Mouse (Mus musculus): ENCODE measurements around the gene Cdr2l.

- TF ChIP-seq CTCF (IDR thresholded peaks at IDR 0.05; ENCODE audit: low read depth, low read length) (no peak), GATA1 (IDR thresholded peaks at IDR 0.05; ENCODE audit: borderline replicate concordance, low read length) (no peak), TAL1 (conservative IDR thresholded peaks at IDR 0.05; ENCODE audit: low read depth, low read length) (no peak), POLR2AphosphoS5 (IDR thresholded peaks at IDR 0.05; ENCODE audit: insufficient replicate concordance, low read depth, low read length) (no peak), GATA2 (IDR thresholded peaks at IDR 0.05; ENCODE audit: borderline replicate concordance, low read depth, low read length) (no peak)
These were observed 36.2 kb upstream of the Cdr2l start for GRCm38 (mm10) chr11:115345515-115345914.
